Mouse (Mus musculus): ENCODE measurements around the gene Tex48.

- TF ChIP-seq MAX (IDR thresholded peaks at IDR 0.05; ENCODE audit: low read length) (no peak), TBP (IDR thresholded peaks at IDR 0.05; ENCODE audit: low read depth, low read length) (no peak), GATA1 (IDR thresholded peaks at IDR 0.05; ENCODE audit: low read depth, low read length) (no peak), ZMIZ1 (IDR thresholded peaks at IDR 0.05; ENCODE audit: low read depth, low read length) (no peak), SIN3A (IDR thresholded peaks at IDR 0.05; ENCODE audit: low read length) (no peak), POLR2AphosphoS2 (IDR thresholded peaks at IDR 0.05; ENCODE audit: low read length) (no peak), BHLHE40 (IDR thresholded peaks at IDR 0.05; ENCODE audit: borderline replicate concordance, low read depth, low read length) (no peak), ELF1 (IDR thresholded peaks at IDR 0.05; ENCODE audit: low read depth, low read length) (no peak), CTCF (IDR thresholded peaks at IDR 0.05 in 2 of 3, conservative IDR thresholded peaks at IDR 0.05 in 1 of 3; ENCODE audit: control insufficient read depth in 1 of 3, insufficient read depth in 1 of 3, low read depth in 2 of 3, low read length in 3 of 3, poor library complexity in 1 of 3, severe bottlenecking in 1 of 3) (no peak), TCF12 (IDR thresholded peaks at IDR 0.05; ENCODE audit: low read depth, low read length) (no peak), UBTF (IDR thresholded peaks at IDR 0.05; ENCODE audit: borderline replicate concordance, insufficient read depth, low read depth, low read length) (no peak), RCOR1 (IDR thresholded peaks at IDR 0.05; ENCODE audit: low read depth, low read length) (no peak), ZNF384 (IDR thresholded peaks at IDR 0.05; ENCODE audit: low read depth, low read length) (no peak)
Observed at GRCm38 (mm10) chr4:63572621-63573020, 49.6 kb downstream of the Tex48 start.

Measured in MEL (cell line).